Mouse (Mus musculus) yolk sac, embryonic 10.5 days (tissue): ENCODE data around the gene Mlf2.

Experiments
- DNase-seq: peaks from one replicate; pipeline ENCODE4 v3.0.0-alpha.2; 2017; ENCODE audit warnings: low spot score

The Mlf2 gene

DNA sequence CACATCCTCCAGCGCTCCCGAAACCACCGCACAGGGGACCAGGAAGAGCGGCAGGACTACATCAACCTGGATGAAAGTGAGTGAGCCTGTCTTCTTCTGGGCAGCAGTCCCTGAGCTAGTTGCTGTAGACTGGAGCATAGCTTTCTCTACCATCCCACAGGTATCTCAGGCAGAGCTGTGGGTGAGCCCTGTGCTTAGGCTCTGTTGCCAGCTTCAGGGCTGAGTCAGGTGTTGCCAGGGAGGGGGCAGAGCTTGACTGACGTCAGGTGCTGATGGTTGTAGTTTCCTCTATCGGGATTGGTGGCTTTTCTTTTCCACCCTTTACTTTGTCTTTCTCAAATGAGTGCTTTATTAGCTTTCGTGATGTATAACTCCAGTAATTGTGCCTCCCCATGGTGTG, 3.5 kb downstream of the Mlf2 start:
- no peak for DNase-seq

DNA sequence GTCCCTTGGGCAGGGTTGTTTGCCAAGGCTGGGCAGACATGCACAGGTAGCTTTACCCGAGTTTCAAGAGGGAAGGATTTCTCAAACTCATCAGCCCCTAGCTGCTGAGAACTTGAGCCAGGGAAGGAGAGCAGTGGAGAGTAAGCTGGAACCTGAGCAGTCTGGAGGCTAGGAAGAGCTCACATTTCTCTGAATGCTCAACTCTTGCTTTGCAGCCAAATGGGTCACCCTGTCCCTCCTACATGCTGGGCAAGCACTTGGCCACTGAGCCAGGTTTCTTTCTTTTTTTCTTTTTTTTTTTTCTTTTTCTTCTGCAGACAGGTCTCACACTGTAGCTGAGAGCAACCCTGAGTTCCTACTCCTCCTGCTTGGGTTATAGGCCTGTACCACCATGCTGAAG, 5.5 kb downstream of the Mlf2 start:
- DNase-seq: no peak

DNA sequence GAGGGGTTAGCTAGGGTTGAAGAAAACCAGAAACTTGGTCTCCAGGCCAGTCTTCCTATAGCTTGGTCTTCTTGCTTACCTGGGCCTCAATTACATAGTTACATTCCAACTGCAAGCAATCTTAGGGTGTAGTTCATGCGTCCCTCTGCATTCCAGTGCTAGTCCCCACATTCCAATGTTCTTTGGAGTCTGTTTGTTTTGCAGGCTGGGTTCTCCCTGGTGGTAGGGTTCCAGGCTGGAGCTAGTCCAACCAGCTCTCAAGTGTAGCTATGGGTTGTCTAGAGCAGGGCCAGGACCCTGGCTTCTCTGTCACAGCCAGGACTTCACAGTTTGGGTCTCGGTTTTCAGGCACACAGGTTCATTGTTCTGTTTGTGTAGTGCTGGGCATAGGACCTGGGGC, 6.3 kb downstream of the Mlf2 start:
- no peak for DNase-seq

DNA sequence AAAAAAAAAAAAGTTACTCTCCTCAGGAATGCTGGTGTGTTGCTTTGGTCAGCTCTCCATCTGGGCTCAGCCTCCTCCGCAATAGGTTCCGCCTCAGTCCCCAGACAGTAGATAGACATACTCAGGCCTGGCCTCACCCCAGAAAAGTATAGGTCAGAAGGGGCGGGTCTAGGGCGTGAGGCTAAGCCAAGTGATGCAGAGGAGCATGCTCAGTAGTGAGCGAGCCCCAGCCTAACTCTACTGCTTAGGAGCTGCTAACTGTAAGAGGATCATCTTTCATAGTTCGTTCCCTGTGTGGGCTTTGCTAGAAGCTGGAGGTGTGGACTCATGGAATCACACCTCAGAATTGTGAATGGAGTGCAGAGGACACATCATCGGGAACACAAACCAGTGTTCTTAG, 7.4 kb downstream of the Mlf2 start:
- DNase-seq: no peak

DNA sequence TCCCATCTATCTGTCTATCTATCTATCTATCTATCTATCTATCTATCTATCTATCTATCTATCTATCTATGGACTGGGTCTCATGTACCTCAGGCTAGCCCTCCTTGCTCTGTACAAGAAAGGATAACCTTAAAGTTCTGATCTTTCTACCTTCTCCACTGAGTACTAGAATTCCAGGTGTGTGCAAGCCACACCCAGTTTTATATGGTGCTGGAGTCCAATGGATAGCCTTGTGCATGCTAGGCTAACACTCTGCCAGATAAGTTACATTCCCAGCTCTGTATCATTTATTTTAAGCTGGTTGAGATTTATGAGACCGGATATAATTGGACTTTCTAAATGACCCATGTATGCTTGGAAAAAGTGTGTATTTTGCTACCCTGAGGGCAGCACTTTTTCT, 10.5 kb downstream of the Mlf2 start:
- no peak for DNase-seq

DNA sequence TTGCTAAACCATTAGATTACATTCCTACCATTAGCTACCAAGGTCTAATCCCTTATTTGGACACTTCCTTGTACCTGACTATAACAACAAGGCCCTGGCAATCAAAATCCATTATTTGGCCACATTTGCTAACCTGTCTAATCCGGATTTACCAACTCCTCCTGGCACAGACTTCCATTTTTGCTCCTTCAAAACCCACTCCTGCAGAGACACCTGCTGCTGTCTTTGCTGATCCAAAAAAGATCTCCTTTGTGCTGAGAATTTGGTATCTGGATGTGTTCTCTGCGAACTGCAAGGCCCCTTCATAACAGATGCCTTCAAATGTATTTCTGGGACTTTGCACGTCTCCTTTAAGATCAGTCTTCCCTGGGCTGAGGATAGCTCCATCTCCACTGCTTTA, 12.3 kb downstream of the Mlf2 start:
- no peak for DNase-seq

DNA sequence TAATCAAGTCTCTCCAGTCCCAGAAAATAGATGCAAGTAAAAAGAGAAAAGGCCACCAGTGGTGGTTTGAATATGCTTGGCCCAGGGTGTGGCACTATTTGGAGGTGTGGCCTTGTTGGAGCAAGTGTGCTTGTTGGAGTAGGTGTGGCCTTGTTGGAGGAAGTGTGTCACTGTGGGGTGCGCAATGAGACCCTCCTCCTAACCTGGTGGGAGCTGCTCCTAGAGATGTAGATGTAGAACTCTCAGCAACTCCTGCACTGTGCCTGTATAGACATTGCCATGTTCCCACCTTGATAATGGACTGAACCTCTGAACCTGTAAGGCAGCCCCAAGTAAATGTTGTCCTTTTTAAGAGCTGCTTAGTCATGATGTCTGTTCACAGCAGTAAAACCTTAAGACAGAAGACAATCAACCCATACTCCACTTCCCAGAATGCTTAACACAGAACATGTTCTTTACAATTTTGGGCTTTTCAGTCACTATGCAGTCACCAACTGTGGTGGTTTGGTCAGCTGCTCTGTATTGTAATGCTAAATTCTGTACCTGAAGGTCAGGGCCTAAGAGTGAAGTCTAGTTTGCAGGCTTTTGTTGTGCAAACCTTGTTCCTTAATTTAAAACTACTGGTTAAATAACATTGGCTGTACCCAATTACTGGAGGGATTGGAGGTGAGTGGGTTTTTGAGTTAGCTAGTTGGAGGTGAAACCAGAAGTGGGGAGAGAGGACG, 23.0 kb downstream of the Mlf2 start:
- no peak for DNase-seq

DNA sequence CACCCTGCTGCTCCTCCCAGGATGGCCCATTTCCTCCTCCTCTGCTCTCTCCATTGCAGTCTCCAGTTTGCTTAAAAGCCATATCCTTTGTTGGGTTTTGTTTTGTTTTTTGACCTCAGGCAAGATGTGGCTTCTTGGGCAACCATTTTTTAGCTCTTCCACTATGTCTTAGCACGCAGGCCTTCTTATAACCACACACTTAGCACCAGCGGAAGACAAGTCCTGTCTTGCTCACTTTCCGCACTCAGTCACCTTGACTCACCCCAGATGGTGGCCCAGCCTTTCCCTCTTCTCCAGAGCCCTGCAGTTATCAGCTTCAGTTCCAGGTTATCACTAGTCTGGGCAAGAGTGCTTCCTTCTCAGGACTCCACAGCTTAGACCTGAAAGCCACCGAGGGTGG, 24.0 kb downstream of the Mlf2 start:
- no peak for DNase-seq

DNA sequence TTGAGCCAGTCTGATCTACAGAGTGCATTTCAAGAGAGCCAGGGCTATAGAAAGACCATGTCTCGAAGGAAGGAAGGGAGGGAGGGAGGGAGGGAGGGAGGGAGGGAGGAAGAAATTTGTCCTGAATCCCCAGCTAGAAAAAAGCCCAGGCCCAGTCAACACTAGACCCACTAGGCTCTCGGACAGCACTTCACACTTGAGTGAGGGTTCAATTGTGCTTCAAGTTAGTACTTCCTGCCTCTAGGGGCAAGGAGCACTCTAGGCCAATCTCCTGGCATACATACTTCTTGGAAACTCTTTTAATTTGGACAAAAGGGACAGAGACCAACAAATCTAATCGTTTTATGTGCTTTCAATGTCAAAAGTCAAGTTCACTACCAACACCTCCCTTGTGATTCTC, 26.9 kb downstream of the Mlf2 start:
- DNase-seq: no peak

DNA sequence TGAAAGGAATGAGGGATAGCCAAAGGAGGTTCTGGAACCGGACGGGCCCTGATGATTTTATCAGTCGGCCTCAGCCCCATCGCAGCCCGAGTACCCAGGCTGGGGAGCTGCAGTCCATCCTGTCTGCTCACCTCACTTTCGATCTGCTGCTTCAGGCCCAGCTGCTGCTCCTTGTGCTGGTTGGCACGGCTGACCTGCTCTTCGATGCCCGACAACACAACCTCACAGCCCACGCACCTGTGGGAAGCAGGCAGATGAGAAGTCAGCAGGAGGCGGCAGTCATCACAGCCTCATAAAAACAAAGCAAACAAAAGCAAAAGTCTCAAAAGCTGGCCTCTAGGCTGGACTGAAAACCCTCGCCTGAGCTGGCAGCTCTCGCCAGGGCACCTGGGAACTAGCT, 28.8 kb downstream of the Mlf2 start:
- no peak for DNase-seq

DNA sequence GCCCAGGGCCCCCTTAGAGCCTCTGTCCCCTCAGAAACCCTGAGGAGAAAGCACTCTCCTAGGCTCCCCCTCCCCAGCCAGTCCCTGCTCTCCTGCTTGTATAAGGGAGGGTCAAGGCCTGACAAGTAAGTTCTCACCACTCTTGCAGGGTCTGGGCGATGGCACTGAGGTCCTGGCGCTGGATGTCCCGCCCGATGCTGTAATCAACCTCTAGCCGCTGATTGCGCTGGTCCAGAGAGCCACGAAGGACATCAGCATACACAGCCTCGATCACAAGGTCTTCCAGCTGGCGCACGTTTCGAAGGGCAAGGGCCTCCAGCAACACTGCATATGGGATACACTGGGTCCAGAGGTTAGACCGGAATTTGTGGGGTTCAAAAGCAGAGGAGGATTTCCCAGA, 29.8 kb downstream of the Mlf2 start:
- no peak for DNase-seq

DNA sequence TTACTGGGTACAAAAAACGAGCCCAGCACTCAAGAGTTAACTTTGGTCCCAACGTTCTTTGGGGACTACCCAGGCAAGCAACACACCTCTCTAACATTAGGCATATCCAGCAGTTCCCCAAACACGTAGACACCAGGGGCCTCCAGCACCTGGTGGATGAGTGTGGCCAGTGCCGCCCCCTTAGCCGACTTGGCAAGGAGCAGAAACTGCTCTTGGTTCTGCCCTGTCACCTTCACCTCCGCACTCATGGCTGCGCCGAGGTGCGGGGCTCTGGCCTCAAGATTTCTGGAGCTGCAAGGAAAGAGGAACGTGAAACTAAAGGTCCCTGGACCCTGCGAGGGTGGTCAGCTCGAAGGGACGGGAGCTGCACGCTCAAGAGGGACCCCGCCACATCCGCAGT, 33.5 kb downstream of the Mlf2 start:
- DNase-seq: no peak

DNA sequence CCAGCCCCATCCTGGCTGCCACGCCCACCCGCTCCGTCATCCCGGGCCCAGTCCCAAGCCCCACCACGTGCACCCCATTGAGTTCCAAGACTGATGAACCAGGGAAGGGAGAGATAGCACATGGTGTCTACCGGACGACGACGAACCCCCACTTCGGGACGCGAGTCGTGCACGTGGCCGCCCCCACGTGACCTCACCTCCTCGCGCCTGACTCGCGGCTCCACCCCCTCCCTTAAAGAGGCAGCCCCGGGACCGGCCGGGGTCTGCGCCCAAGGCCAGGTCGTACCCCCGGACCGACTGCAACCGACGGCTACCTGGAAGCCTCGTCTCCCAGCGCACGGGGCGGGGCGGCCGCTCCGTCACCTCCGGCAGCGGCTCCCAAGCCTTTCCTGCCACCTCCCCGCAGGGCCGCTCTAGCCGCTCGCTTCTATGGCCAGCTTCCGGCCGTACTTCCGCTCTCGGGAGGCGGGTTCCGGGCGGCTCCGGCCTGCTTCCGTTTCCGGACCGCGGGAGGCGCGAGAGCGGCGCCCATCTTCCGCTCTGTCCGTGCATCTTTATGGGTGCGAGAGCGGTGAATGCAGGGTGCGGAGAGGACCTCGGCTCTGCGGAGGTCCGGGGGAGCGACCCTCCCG, 34.0 kb downstream of the Mlf2 start, which contains the start of gene Cops7a:
Gene Cops7a, minus strand, starts transcription at position 451 of the 632 bp plus-strand sequence.
- DNase-seq: peak; percentile 96

DNA sequence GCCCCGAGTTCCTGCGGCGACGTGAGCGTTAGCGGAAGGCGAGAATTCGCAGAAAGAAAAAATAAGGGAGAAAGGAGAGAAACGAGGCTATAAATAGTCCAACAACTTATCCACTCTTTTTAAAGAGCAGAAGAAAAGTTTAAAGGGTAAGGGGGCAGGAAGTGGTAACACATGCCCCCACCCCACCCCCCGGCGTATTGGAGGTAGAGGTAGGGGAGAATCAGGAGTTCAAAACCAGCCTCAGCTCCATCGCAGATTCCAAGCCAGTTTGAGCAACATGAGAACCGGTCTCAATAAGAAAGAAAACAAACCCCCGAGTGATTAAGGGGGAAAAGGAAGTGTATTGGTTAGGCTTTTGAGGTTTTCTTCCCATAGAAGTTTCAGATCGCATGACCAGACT, 34.6 kb downstream of the Mlf2 start:
- no peak for DNase-seq

DNA sequence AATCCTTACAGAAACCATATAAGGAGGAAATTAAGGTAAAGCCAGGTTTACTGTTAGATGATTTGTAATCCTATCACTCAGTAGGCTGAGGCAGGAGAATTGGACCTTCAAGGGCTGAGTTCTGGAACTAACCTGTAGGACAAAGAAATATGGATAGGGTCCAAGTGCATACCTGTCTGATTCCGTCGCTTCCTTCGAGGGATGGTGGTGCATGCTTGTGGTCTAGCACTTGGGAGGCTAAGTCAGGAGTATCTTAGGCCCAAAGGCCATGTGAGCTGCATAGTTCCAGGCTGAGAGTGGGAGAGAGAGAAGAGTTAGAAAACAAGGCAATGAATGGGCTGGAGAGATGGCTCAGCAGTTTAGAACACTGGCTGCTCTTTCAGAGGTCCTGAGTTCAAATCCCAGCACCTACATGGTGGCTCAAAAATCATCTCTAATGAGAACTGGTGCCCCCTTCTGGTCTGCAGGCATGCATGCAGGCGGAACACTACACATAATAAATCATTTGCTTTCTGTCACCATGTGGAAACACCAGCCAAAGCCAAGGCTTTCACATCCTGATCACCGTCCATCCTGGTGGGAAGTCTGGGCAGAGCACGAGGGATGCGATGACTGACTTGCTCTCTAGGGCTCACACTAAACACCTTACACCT, 35.4 kb downstream of the Mlf2 start:
- no peak for DNase-seq

DNA sequence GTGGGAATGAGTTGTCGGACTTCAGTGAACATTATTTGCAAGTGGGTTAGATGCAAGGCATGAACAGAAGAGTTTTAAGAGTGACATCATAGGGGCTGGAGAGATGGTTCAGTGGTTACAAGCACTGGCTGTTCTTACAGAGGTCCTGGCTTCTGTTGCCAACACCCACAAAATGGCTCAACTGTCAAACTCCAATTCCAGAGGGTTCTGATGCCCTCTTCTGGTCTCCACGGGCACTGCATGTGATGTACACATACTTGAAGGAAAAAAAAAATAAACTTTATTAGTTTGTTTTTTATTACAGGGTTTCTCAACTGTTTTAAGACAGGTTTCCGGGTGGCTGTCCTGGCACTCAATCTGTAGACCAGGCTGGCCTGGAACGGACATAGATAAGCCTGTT, 36.6 kb downstream of the Mlf2 start:
- DNase-seq: no peak
